Comparison of ENCODE assay signal across 9 mouse cellular contexts in the genomic region with DNA sequence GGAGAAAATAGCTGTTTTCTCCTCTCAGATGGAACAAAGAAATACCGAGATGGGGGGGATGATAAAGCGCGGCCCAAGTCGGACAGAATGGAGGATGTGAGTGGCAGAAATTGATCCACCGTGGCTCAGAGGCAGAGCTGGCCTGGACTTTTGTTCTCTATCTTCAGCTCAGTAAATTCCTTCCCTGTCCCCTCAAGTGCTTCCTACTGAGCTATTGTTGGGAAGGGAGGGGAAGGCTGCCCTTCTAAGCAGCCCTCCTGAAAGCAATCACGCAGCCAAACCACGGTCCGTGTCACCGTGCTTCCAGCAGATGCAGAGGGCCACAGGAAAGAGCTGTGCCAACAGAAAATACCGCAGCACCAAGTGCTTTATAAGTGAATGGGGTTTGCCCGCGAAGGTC.
DNase-seq lines count a peak whose midpoint lies in the region; ATAC-seq lines count a peak whose summit lies in the region.
"Had no signal": no experiment of that assay in that cellular context is flagged by ENCODE, and none has a peak within 500 bp of the region (broad histone marks: within the 10 kb centered on the region; RNA-seq: fewer than 3 reads in every experiment).

No protein-coding gene starts in this region.

- WGBS in heart, embryonic 16.5 days: 13% methylated on average over 12 of the region's 12 CpGs
- 5% methylated on average over 12 of the region's 12 CpGs for WGBS in embryonic facial prominence, embryonic 10.5 days
- WGBS in hindbrain, embryonic 14.5 days: 4% methylated on average over 12 of the region's 12 CpGs
- WGBS in neural tube, embryonic 13.5 days: 4% methylated on average over 12 of the region's 12 CpGs

- H3K27me3 ChIP-seq in heart, embryonic 16.5 days (ENCODE audit: control insufficient read depth, insufficient read depth, low read length): no peaks in the 10 kb centered on the region
- peaks cover 11% of the 10 kb centered on the region; the same call in 1 of the 2 replicates for H3K27me3 ChIP-seq in embryonic facial prominence, embryonic 10.5 days (replicated peaks; ENCODE audit: low read depth, poor library complexity, severe bottlenecking)
- no peaks in the 10 kb centered on the region for H3K27me3 ChIP-seq in hindbrain, embryonic 14.5 days (ENCODE audit: control insufficient read depth, insufficient read depth, low read length)
- H3K27me3 ChIP-seq in neural tube, embryonic 13.5 days: no peaks in the 10 kb centered on the region

- H3K9ac ChIP-seq in heart, embryonic 16.5 days (ENCODE audit: low read length): no peak overlapping the region
- H3K9ac ChIP-seq in hindbrain, embryonic 14.5 days: peak overlapping the region; percentile 7; the same call in 1 of the 2 replicates
- H3K9ac ChIP-seq in neural tube, embryonic 13.5 days: no peak overlapping the region

- DNase-seq in heart, postnatal 10 days: no peak
- DNase-seq in embryonic facial prominence, embryonic 10.5 days (ENCODE audit: low spot score): peak; percentile 36
- peak; percentile 46 for DNase-seq in hindbrain, embryonic 14.5 days (ENCODE audit: low spot score)
- no peak for DNase-seq in urinary bladder, postnatal 36 days (ENCODE audit: low spot score in 2 of 2)
- no peak for DNase-seq in c-Kit-positive CD71-positive TER-119-positive erythroid progenitor cells, embryonic 14.5 days (ENCODE audit: low spot score)

- no peak for ATAC-seq in heart, embryonic 16.5 days (replicated peaks; ENCODE audit: extremely low read depth, insufficient read depth, low FRiP score)
- no peak for ATAC-seq in hindbrain, embryonic 14.5 days (ENCODE audit: low FRiP score)
- no peak for ATAC-seq in neural tube, embryonic 13.5 days (ENCODE audit: low read depth)
- ATAC-seq in CD4-positive, CD25-positive, alpha-beta regulatory T cell, adult 4 months: no peak

- peaks cover 5% of the 10 kb centered on the region for H3K9me3 ChIP-seq in heart, embryonic 16.5 days (replicated peaks; ENCODE audit: control insufficient read depth, low read length)
- no peaks in the 10 kb centered on the region for H3K9me3 ChIP-seq in embryonic facial prominence, embryonic 10.5 days
- H3K9me3 ChIP-seq in hindbrain, embryonic 14.5 days (ENCODE audit: control insufficient read depth, low read length): no peaks in the 10 kb centered on the region
- no peaks in the 10 kb centered on the region for H3K9me3 ChIP-seq in neural tube, embryonic 13.5 days

- intact Hi-C loops in heart, postnatal 10 days (cut with DNase I): loop anchor here (5.0 kb wide), 1 partner anchor 559 kb away; no protein-coding TSS in a partner anchor

- no peak overlapping the region for H3K27ac ChIP-seq in heart, embryonic 16.5 days (ENCODE audit: low read length)
- H3K27ac ChIP-seq in embryonic facial prominence, embryonic 10.5 days (replicated peaks): peak overlapping the region; percentile 77
- H3K27ac ChIP-seq in hindbrain, embryonic 14.5 days: peak overlapping the region; percentile 41; the same call in 1 of the 2 replicates
- H3K27ac ChIP-seq in neural tube, embryonic 13.5 days (replicated peaks): peak overlapping the region; percentile 15; the same call in 1 of the 2 replicates
- H3K27ac ChIP-seq: layer of hippocampus, adult 2 months had no signal

- H3K4me3 ChIP-seq in heart, embryonic 16.5 days (ENCODE audit: low read length): no peak overlapping the region
- peak overlapping the region; percentile 26 for H3K4me3 ChIP-seq in embryonic facial prominence, embryonic 10.5 days
- no peak overlapping the region for H3K4me3 ChIP-seq in hindbrain, embryonic 14.5 days (replicated peaks; ENCODE audit: low read length)
- no peak overlapping the region for H3K4me3 ChIP-seq in neural tube, embryonic 13.5 days
- H3K4me3 ChIP-seq: layer of hippocampus, adult 2 months had no signal

- H3K4me1 ChIP-seq in heart, embryonic 16.5 days (ENCODE audit: control insufficient read depth, insufficient read depth, low read length): peaks cover 2% of the 10 kb centered on the region; the same call in 1 of the 2 replicates
- H3K4me1 ChIP-seq in embryonic facial prominence, embryonic 10.5 days: peaks cover 11% of the 10 kb centered on the region
- H3K4me1 ChIP-seq in hindbrain, embryonic 14.5 days (replicated peaks; ENCODE audit: control insufficient read depth, insufficient read depth, low read length): peaks cover 18% of the 10 kb centered on the region
- H3K4me1 ChIP-seq in neural tube, embryonic 13.5 days (replicated peaks): peaks cover 24% of the 10 kb centered on the region

- no peaks in the 10 kb centered on the region for H3K36me3 ChIP-seq in heart, embryonic 16.5 days (ENCODE audit: control insufficient read depth, insufficient read depth)
- H3K36me3 ChIP-seq in embryonic facial prominence, embryonic 10.5 days (replicated peaks): no peaks in the 10 kb centered on the region
- no peaks in the 10 kb centered on the region for H3K36me3 ChIP-seq in hindbrain, embryonic 14.5 days (replicated peaks; ENCODE audit: control insufficient read depth, insufficient read depth)
- H3K36me3 ChIP-seq in neural tube, embryonic 13.5 days: no peaks in the 10 kb centered on the region

- peak overlapping the region; percentile 41 for H3K4me2 ChIP-seq in heart, embryonic 16.5 days (ENCODE audit: low read depth, low read length)
- no peak overlapping the region for H3K4me2 ChIP-seq in hindbrain, embryonic 14.5 days (replicated peaks)
- peak overlapping the region; percentile 22; the same call in 1 of the 2 replicates for H3K4me2 ChIP-seq in neural tube, embryonic 13.5 days

Comparison
In these comparisons a context has a peak if more than half of its experiments do, and no peak if none do; other contexts are left out.
1. DNase-seq: peak in embryonic facial prominence, embryonic 10.5 days (single experiment) and hindbrain, embryonic 14.5 days (single experiment); none in heart, postnatal 10 days (0 of 2), urinary bladder, postnatal 36 days (0 of 2) and c-Kit-positive CD71-positive TER-119-positive erythroid progenitor cells, embryonic 14.5 days (single experiment).